In the genomic region with DNA sequence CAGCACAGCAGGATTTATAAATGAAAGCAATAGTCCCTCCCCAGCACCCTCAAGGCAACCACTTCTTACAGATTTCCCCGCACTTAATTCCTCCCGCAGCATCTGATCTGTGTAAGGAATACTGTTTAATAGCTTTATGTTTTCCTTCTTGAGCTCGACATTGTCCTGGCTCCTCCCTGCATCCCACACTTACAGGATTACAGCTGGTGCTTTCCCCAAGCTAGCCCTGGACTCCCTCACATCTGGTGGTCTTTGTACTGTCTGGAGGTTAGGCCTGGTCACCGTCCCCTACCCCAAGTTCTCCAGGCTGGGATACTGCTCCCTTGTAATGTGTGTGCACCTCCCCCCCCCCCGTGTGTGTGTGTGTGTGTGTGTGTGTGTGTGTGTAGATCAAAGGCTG, we compare ENCODE assay signal across 19 mouse cellular contexts.
DNase-seq lines count a peak whose midpoint lies in the region; ATAC-seq and TF ChIP-seq lines count a peak whose summit lies in the region.
"Had no signal": no experiment of that assay in that cellular context is flagged by ENCODE, and none has a peak within 500 bp of the region (broad histone marks: within the 10 kb centered on the region; RNA-seq: fewer than 3 reads in every experiment).

No protein-coding gene starts in this region.

- WGBS in intestine, embryonic 14.5 days = 33% methylated on average over 5 of the region's 5 CpGs
- WGBS in intestine, postnatal 0 days = 49% methylated on average over 5 of the region's 5 CpGs
- 20% methylated on average over 5 of the region's 5 CpGs for WGBS in kidney, postnatal 0 days
- 30% methylated on average over 5 of the region's 5 CpGs for WGBS in stomach, embryonic 14.5 days
- 47% methylated on average over 4 of the region's 5 CpGs for WGBS in stomach, postnatal 0 days

- DNase-seq in intestine, embryonic 14.5 days (ENCODE audit: low spot score) = no peak
- DNase-seq in kidney, postnatal 0 days (ENCODE audit: low spot score) = peak; percentile 86
- no peak for DNase-seq in kidney, postnatal 14 days
- DNase-seq in stomach, postnatal 0 days (ENCODE audit: low spot score) = no peak
- no peak for DNase-seq in testis, postnatal 10 days (ENCODE audit: low spot score)
- DNase-seq: adrenal gland, adult 2 months; adrenal gland, postnatal 25 days; cerebellum, adult 18-20 months; cerebellum, adult 9-11 months; cerebellum, postnatal 36 days; gastrocnemius, postnatal 36 days; heart, adult 18-20 months; heart, postnatal 10 days; heart, postnatal 4 days had no signal

- H3K9me3 ChIP-seq in intestine, embryonic 14.5 days (ENCODE audit: control insufficient read depth, low read length) = no peaks in the 10 kb centered on the region
- H3K9me3 ChIP-seq in intestine, postnatal 0 days (ENCODE audit: control insufficient read depth) = no peaks in the 10 kb centered on the region
- no peaks in the 10 kb centered on the region for H3K9me3 ChIP-seq in kidney, postnatal 0 days (replicated peaks; ENCODE audit: low read length)
- no peaks in the 10 kb centered on the region for H3K9me3 ChIP-seq in stomach, embryonic 14.5 days (ENCODE audit: control insufficient read depth, low read depth, low read length)
- no peaks in the 10 kb centered on the region for H3K9me3 ChIP-seq in stomach, postnatal 0 days (ENCODE audit: control insufficient read depth, low read length)
- H3K9me3 ChIP-seq: heart, embryonic 10.5 days; hindbrain, embryonic 13.5 days had no signal

- no peaks in the 10 kb centered on the region for H3K27me3 ChIP-seq in intestine, embryonic 14.5 days (replicated peaks; ENCODE audit: control insufficient read depth, insufficient read depth, low read length)
- no peaks in the 10 kb centered on the region for H3K27me3 ChIP-seq in intestine, postnatal 0 days (replicated peaks; ENCODE audit: control insufficient read depth, insufficient read depth, low read length)
- H3K27me3 ChIP-seq in kidney, postnatal 0 days (ENCODE audit: insufficient read depth, low read length) = no peaks in the 10 kb centered on the region
- no peaks in the 10 kb centered on the region for H3K27me3 ChIP-seq in stomach, embryonic 14.5 days (ENCODE audit: control insufficient read depth, insufficient read depth, low read length)
- no peaks in the 10 kb centered on the region for H3K27me3 ChIP-seq in stomach, postnatal 0 days (ENCODE audit: control insufficient read depth, insufficient read depth, low read length)
- H3K27me3 ChIP-seq: hindbrain, embryonic 13.5 days had no signal

- TF ChIP-seq EP300 in stomach, postnatal 0 days (optimal IDR thresholded peaks at IDR 0.05) = no peak

- H3K36me3 ChIP-seq in intestine, embryonic 14.5 days (ENCODE audit: control insufficient read depth, insufficient read depth, low read length) = 0 out of 2 replicates have a peak, but pooled peaks cover 3% of the 10 kb centered on the region
- H3K36me3 ChIP-seq in intestine, postnatal 0 days (ENCODE audit: control insufficient read depth, insufficient read depth) = no peaks in the 10 kb centered on the region
- H3K36me3 ChIP-seq in kidney, postnatal 0 days (ENCODE audit: insufficient read depth, low read length) = no peaks in the 10 kb centered on the region
- H3K36me3 ChIP-seq in stomach, embryonic 14.5 days (ENCODE audit: control insufficient read depth, insufficient read depth, low read length) = no peaks in the 10 kb centered on the region
- peaks cover 2% of the 10 kb centered on the region; the same call in 1 of the 2 replicates for H3K36me3 ChIP-seq in stomach, postnatal 0 days (ENCODE audit: control insufficient read depth, insufficient read depth, low read length)
- H3K36me3 ChIP-seq: hindbrain, embryonic 13.5 days had no signal

- H3K4me2 ChIP-seq in intestine, embryonic 14.5 days (ENCODE audit: low read length) = no peak overlapping the region
- H3K4me2 ChIP-seq in intestine, postnatal 0 days (replicated peaks; ENCODE audit: low read depth) = no peak overlapping the region
- no peak overlapping the region for H3K4me2 ChIP-seq in kidney, postnatal 0 days (ENCODE audit: low read length)
- H3K4me2 ChIP-seq in stomach, embryonic 14.5 days (replicated peaks; ENCODE audit: low read depth, low read length) = no peak overlapping the region
- H3K4me2 ChIP-seq in stomach, postnatal 0 days (replicated peaks; ENCODE audit: low read depth) = no peak overlapping the region
- H3K4me2 ChIP-seq: hindbrain, embryonic 13.5 days had no signal

- H3K9ac ChIP-seq in intestine, embryonic 14.5 days (ENCODE audit: low read length) = no peak overlapping the region
- no peak overlapping the region for H3K9ac ChIP-seq in intestine, postnatal 0 days (ENCODE audit: low read depth, low read length)
- H3K9ac ChIP-seq in kidney, postnatal 0 days (ENCODE audit: low read depth, low read length) = no peak overlapping the region
- H3K9ac ChIP-seq in stomach, embryonic 14.5 days (replicated peaks; ENCODE audit: low read depth, low read length) = no peak overlapping the region
- H3K9ac ChIP-seq in stomach, postnatal 0 days (ENCODE audit: low read length) = no peak overlapping the region
- H3K9ac ChIP-seq: hindbrain, embryonic 13.5 days had no signal

- peaks cover 30% of the 10 kb centered on the region for H3K4me1 ChIP-seq in intestine, embryonic 14.5 days (replicated peaks; ENCODE audit: control insufficient read depth, insufficient read depth, low read length)
- no peaks in the 10 kb centered on the region; the same call in 1 of the 2 replicates for H3K4me1 ChIP-seq in intestine, postnatal 0 days (replicated peaks; ENCODE audit: control insufficient read depth, insufficient read depth, low read length)
- H3K4me1 ChIP-seq in kidney, postnatal 0 days (replicated peaks; ENCODE audit: insufficient read depth, low read length) = 0 out of 2 replicates have a peak, but pooled peaks cover 3% of the 10 kb centered on the region
- peaks cover 45% of the 10 kb centered on the region for H3K4me1 ChIP-seq in stomach, embryonic 14.5 days (ENCODE audit: control insufficient read depth, insufficient read depth, low read length)
- H3K4me1 ChIP-seq in stomach, postnatal 0 days (replicated peaks; ENCODE audit: control insufficient read depth, insufficient read depth) = 0 out of 2 replicates have a peak, but pooled peaks cover 9% of the 10 kb centered on the region

- H3K4me3 ChIP-seq in intestine, embryonic 14.5 days (ENCODE audit: low read depth, low read length) = no peak overlapping the region
- H3K4me3 ChIP-seq in intestine, postnatal 0 days (ENCODE audit: low read depth, low read length) = no peak overlapping the region
- H3K4me3 ChIP-seq in kidney, postnatal 0 days (replicated peaks; ENCODE audit: low read depth, low read length) = no peak overlapping the region
- H3K4me3 ChIP-seq in stomach, embryonic 14.5 days (ENCODE audit: low read depth, low read length) = no peak overlapping the region
- no peak overlapping the region for H3K4me3 ChIP-seq in stomach, postnatal 0 days (ENCODE audit: low read depth, low read length)
- H3K4me3 ChIP-seq: heart, embryonic 10.5 days; hindbrain, embryonic 13.5 days had no signal

- no peak for ATAC-seq in intestine, embryonic 14.5 days (replicated peaks; ENCODE audit: low FRiP score, low TSS enrichment, low read depth)
- ATAC-seq in intestine, postnatal 0 days = no peak
- peak; percentile 31; the same call in 1 of the 2 replicates for ATAC-seq in kidney, postnatal 0 days (replicated peaks; ENCODE audit: low FRiP score, low read depth)
- ATAC-seq in stomach, embryonic 14.5 days (ENCODE audit: insufficient number of reproducible peaks, insufficient read depth, low FRiP score, low read depth) = peak; percentile 56; the same call in 1 of the 2 replicates
- no peak for ATAC-seq in stomach, postnatal 0 days (ENCODE audit: low FRiP score, low TSS enrichment)
- ATAC-seq: forebrain, embryonic 14.5 days had no signal

- TF ChIP-seq CTCF in intestine, postnatal 0 days (IDR thresholded peaks at IDR 0.05; ENCODE audit: low read depth) = no peak
- TF ChIP-seq CTCF in kidney, postnatal 0 days (IDR thresholded peaks at IDR 0.05; ENCODE audit: low read depth) = no peak
- no peak for TF ChIP-seq CTCF in stomach, postnatal 0 days (IDR thresholded peaks at IDR 0.05; ENCODE audit: low read depth)

- 0 out of 2 replicates have a peak overlapping the region, but pooled peaks have one; percentile 18 for H3K27ac ChIP-seq in intestine, embryonic 14.5 days (ENCODE audit: low read depth)
- H3K27ac ChIP-seq in intestine, postnatal 0 days (ENCODE audit: low read depth, low read length) = no peak overlapping the region
- no peak overlapping the region for H3K27ac ChIP-seq in kidney, postnatal 0 days
- H3K27ac ChIP-seq in stomach, embryonic 14.5 days (ENCODE audit: low read length) = no peak overlapping the region; the same call in 1 of the 2 replicates
- no peak overlapping the region for H3K27ac ChIP-seq in stomach, postnatal 0 days (replicated peaks)
- H3K27ac ChIP-seq: heart, embryonic 10.5 days; hindbrain, embryonic 13.5 days had no signal

Comparison
In these comparisons a context has a peak if more than half of its experiments do, and no peak if none do; other contexts are left out.
1. ATAC-seq: peak in kidney, postnatal 0 days (single experiment) and stomach, embryonic 14.5 days (single experiment); none in intestine, embryonic 14.5 days (single experiment), intestine, postnatal 0 days (single experiment) and stomach, postnatal 0 days (single experiment).